Mouse (Mus musculus): ENCODE measurements around the gene Apol11b. TPM values are rescaled to one million over a fixed set of nuclear protein-coding genes. Genes with fewer than 3 reads are reported as not detected.

The Apol11b gene
- polyA plus RNA-seq, 1 experiment from 2014 or later: not detected

- no peak overlapping the region for H3K9ac ChIP-seq (ENCODE audit: low read length)
- no peak overlapping the region for H3K4me3 ChIP-seq (ENCODE audit: low read depth, low read length)
- no peak for DNase-seq (ENCODE audit: low spot score)
- ATAC-seq (ENCODE audit: insufficient read depth, low FRiP score, low TSS enrichment): no peak
- no peaks in the 10 kb centered on the region for H3K36me3 ChIP-seq (ENCODE audit: control insufficient read depth, insufficient read depth, low read length)
- no peaks in the 10 kb centered on the region for H3K27me3 ChIP-seq (ENCODE audit: control insufficient read depth, insufficient read depth, low read length)
- no peaks in the 10 kb centered on the region for H3K9me3 ChIP-seq (ENCODE audit: control insufficient read depth, low read length)
- no peak overlapping the region for H3K4me2 ChIP-seq (ENCODE audit: low read depth)
- no peaks in the 10 kb centered on the region for H3K4me1 ChIP-seq (ENCODE audit: control insufficient read depth, insufficient read depth, low read length)
- H3K27ac ChIP-seq (ENCODE audit: low read depth, low read length): no peak overlapping the region
Measured at GRCm38 (mm10) chr15:77587026-77587425, 56.1 kb downstream of the Apol11b start.

Other genes starting within 250 kb of the Apol11b start
- not detected in 2 replicates for gene Apol7a, start 244.2 kb downstream of the Apol11b start, polyA plus RNA-seq (2014; fragmentation: Nextera tagmentation; extraction: Ambion mirVana)
- gene Apol9a, start 232.2 kb downstream of the Apol11b start, polyA plus RNA-seq (2014; fragmentation: Nextera tagmentation; extraction: Ambion mirVana): not detected in 2 replicates
- not detected in 2 replicates for gene Apol7b, start 195.8 kb downstream of the Apol11b start, polyA plus RNA-seq (2014; fragmentation: Nextera tagmentation; extraction: Ambion mirVana)
- gene Apol10a, start 166.2 kb downstream of the Apol11b start, polyA plus RNA-seq (2014; fragmentation: Nextera tagmentation; extraction: Ambion mirVana): not detected in 2 replicates
- gene Apol11a, start 135.0 kb downstream of the Apol11b start, polyA plus RNA-seq (2014; fragmentation: Nextera tagmentation; extraction: Ambion mirVana): not detected in 2 replicates
- not detected in 2 replicates for gene Apol7c, start 110.0 kb downstream of the Apol11b start, polyA plus RNA-seq (2014; fragmentation: Nextera tagmentation; extraction: Ambion mirVana)
- gene 1700025B11Rik, start 81.4 kb downstream of the Apol11b start, polyA plus RNA-seq (2014; fragmentation: Nextera tagmentation; extraction: Ambion mirVana): not detected in 2 replicates
- not detected in 2 replicates for gene Apol10b, start 47.2 kb downstream of the Apol11b start, polyA plus RNA-seq (2014; fragmentation: Nextera tagmentation; extraction: Ambion mirVana)
- not detected in 2 replicates for gene Gm36245, start 44.0 kb downstream of the Apol11b start, polyA plus RNA-seq (2014; fragmentation: Nextera tagmentation; extraction: Ambion mirVana)
- gene Apol7e, start 55.6 kb upstream of the Apol11b start, polyA plus RNA-seq (2014; fragmentation: Nextera tagmentation; extraction: Ambion mirVana): not detected in 2 replicates
- not detected in 2 replicates for gene Apol9b, start 85.8 kb upstream of the Apol11b start, polyA plus RNA-seq (2014; fragmentation: Nextera tagmentation; extraction: Ambion mirVana)
- 0.08 TPM in 1 of 2 replicates, not detected in the other for gene Apol8, start 113.7 kb upstream of the Apol11b start, polyA plus RNA-seq (2014; fragmentation: Nextera tagmentation; extraction: Ambion mirVana)
- 24.5 and 25.3 TPM in 2 replicates for gene Myh9, start 198.9 kb upstream of the Apol11b start, polyA plus RNA-seq (2014; fragmentation: Nextera tagmentation; extraction: Ambion mirVana)